Mouse (Mus musculus) testis, adult 2 months (tissue): ENCODE measurements around the gene Psmb3. TPM values are rescaled to one million over a fixed set of nuclear protein-coding genes. Genes with fewer than 3 reads are reported as not detected.
A peak's percentile ranks its signal among the peaks of the same experiment; 100 is the strongest.

Experiments
- H3K27ac ChIP-seq: fragments of 200-500 bp; 2 replicates; pipeline ENCODE4 v1.5.1; 2012; ENCODE audit warnings: low read depth, low read length; ENCODE audit not compliant: control insufficient read depth, insufficient read depth
- H3K27me3 ChIP-seq: fragments of 200-500 bp; 2 replicates; pipeline ENCODE4 v1.6.1; 2012; ENCODE audit warnings: mild to moderate bottlenecking, low read length, moderate library complexity; ENCODE audit not compliant: control insufficient read depth, insufficient read depth
- H3K36me3 ChIP-seq: fragments of 200-500 bp; 2 replicates; pipeline ENCODE4 v1.6.1; 2012; ENCODE audit warnings: mild to moderate bottlenecking, low read length; ENCODE audit not compliant: control insufficient read depth, insufficient read depth
- H3K4me1 ChIP-seq: fragments of 200-500 bp; 2 replicates; pipeline ENCODE4 v1.6.1; 2012; ENCODE audit warnings: low read length; ENCODE audit not compliant: control insufficient read depth, insufficient read depth
- H3K4me3 ChIP-seq: fragments of 200-500 bp; 2 replicates; pipeline ENCODE4 v1.5.1; 2012; ENCODE audit warnings: low read depth, mild to moderate bottlenecking, low read length, moderate library complexity, mixed read lengths; ENCODE audit not compliant: control insufficient read depth
- CTCF ChIP-seq: fragments of 200-500 bp; IDR thresholded peaks from 2 replicates; pipeline ENCODE4 v1.5.1; 2012; ENCODE audit warnings: low read depth, mild to moderate bottlenecking, inconsistent platforms, low read length, moderate library complexity; ENCODE audit not compliant: control insufficient read depth, insufficient read depth, insufficient replicate concordance
- POLR2A ChIP-seq: fragments of 200-500 bp; IDR thresholded peaks from 2 replicates; pipeline ENCODE4 v1.6.1; 2012; ENCODE audit warnings: low read depth, mild to moderate bottlenecking, inconsistent platforms, low read length, moderate library complexity; ENCODE audit not compliant: control insufficient read depth
- polyA plus RNA-seq: library from polyadenylated mRNA; depleted of rRNA; stranded (reverse); fragments of >200 nt; gene quantifications from 2 replicates; pipeline ENCODE4 v1.2.3, GENCODE M21; 2012

Psmb3 gene
- polyA plus RNA-seq, 1 experiment: 102 TPM

DNA sequence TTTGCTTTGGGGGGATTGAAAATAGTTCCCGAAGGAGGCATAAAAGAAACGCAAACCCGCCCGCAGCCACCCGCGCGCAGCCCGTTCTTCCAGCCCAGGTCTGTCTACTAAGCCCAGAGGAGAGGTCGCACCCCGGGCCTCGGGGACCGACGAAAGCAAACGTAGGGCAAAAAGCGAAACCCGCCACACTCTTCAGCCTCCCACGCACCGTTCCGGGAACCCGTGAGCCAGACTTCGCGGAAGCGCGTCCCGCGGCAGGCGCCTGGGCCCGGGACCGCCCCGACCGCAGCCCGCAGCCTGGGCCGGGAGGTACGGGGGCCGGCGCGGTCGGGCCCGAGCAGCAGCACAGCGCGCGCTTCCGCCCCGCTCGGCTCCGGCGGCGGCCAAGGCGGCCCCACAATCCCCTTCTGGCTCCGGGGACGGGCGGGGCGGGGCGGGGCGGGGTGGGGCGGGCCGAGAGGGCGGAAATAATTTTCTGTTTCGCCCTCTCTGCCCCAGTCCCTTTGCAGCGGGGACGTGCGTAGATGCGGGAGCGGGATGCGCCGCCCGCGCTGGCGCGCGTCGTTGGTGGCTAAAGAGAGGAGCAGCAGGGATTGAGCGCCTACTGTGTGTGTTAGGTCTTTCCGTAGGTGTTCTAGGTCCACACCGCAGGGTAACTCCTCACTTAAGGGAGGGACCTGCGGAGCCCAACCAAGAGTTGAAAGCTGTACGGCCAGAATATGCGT is 43.0 kb upstream of the Psmb3 start:
- H3K4me1 ChIP-seq: peaks cover 31% of the 10 kb centered on the region
- peak overlapping the region; percentile 91 for H3K4me3 ChIP-seq
- TF ChIP-seq POLR2A (no peak), CTCF (no peak)
- H3K27me3 ChIP-seq: no peaks in the 10 kb centered on the region
- peak overlapping the region; percentile 82 for H3K27ac ChIP-seq
- no peaks in the 10 kb centered on the region for H3K36me3 ChIP-seq

DNA sequence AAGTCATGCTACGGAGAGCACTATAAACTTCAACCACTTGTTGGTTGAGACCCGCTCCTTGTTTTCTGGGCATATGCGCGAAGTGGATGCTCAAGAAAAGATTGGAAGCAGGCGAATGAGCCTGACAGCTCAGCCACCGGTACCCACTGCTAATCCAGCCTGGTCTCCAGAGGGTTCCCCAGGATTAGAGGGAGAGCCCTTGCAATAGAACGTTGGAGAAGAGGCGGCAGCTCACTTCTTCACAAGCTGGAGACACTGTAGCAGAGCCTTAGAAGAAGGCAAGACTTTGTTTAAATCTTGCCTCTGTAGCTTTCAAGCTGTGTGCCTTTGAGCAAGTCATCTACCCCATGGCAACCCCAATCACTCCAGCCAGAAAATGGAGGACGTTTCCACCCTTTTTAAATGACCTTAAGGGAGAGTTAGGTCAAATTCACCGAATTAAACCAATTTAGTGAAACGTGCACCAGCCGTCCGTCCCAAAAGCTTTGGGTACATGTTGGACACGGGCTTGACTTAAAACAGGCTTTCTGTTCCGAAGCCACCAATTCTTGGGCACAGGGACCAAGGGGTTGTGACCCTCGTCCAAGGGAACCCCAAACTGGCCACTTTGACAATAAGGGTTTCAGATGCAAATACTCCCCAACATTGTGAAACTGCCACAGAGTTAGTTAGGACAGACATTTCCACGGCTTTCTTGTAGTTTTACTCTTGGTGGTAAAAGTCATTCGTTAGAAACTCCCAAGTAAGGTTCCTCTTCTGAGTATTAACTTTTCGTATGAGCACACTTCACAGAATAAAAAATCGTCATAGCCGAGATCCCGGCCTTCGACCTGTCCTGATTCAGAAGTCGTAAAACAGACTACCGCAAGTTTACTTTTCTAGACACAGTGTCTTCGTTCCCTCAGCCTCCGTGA is 42.2 kb upstream of the Psmb3 start:
- H3K4me1 ChIP-seq: peaks cover 31% of the 10 kb centered on the region
- peak overlapping the region; percentile 70 for H3K27ac ChIP-seq
- H3K4me3 ChIP-seq: peak overlapping the region; percentile 72
- TF ChIP-seq CTCF (no peak), POLR2A (no peak)
- H3K27me3 ChIP-seq: no peaks in the 10 kb centered on the region
- no peaks in the 10 kb centered on the region for H3K36me3 ChIP-seq

DNA sequence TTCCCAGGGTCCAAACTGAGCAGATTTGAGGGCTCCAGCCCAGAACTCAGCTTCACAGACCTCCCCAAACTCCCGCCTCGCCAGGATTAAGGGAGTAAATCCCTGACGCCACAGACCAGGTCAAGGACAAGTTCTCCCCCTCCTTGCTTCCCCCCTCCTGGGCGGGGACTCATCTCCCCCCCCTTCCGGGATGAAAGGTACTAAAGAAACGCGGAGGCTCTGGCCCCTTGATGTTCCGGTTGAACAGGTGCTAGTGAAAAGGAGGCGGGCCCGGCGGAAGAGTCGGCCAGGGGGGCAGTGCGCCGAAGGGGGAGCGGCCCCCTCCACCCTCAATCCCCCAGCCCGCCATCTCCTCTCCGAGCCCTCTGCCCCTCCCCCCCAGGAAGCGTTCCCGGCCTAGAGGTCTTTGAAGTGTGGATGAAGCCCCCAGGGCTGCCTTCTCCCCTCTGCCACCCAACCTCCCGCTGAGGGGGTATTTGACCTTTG is 41.5 kb upstream of the Psmb3 start:
- Histone ChIP-seq H3K36me3 (no peaks in the 10 kb centered on the region), H3K4me1 (peaks cover 31% of the 10 kb centered on the region), H3K27ac (peak overlapping the region; percentile 70), H3K27me3 (no peaks in the 10 kb centered on the region), H3K4me3 (peak overlapping the region; percentile 46)
- TF ChIP-seq POLR2A (0 out of 2 replicates have a peak, but pooled peaks have one; percentile 25), CTCF (no peak)

DNA sequence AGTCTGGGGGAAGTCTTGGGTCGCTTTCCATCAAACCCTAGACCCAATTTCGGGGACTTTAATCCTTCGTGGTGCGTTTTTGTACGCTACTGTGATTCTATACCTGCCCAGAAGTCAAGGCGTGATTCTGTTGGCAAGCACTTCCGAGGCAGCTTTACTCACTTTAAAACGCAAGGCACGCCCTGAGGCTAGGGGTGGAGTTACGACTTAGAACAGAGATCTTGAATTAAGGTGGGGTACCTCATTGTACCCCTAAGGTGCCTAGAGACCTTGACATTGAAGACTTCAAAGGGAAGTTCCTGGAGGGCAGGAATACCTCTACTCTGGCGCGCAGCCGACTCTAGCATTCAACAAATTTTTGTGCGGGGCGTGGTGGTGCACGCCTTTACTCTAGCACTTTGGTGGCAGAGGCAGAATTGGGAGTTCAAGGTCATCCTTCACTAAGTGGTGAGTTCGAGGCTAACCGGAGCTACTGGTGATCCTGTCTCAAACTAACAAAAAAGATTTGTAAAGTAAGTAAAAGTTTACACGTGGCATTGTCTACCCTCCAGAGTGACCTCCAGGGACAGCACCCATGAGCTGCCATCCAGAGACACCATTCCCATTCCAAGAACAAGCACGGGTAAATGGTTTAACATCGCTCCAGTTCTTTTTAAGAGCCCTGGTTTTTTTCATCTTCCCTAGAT is 40.8 kb upstream of the Psmb3 start:
- Histone ChIP-seq H3K4me3 (peak overlapping the region; percentile 72), H3K27me3 (no peaks in the 10 kb centered on the region), H3K4me1 (peaks cover 31% of the 10 kb centered on the region), H3K36me3 (no peaks in the 10 kb centered on the region), H3K27ac (peak overlapping the region; percentile 55)
- TF ChIP-seq CTCF: no peak
- no peak for TF ChIP-seq POLR2A

DNA sequence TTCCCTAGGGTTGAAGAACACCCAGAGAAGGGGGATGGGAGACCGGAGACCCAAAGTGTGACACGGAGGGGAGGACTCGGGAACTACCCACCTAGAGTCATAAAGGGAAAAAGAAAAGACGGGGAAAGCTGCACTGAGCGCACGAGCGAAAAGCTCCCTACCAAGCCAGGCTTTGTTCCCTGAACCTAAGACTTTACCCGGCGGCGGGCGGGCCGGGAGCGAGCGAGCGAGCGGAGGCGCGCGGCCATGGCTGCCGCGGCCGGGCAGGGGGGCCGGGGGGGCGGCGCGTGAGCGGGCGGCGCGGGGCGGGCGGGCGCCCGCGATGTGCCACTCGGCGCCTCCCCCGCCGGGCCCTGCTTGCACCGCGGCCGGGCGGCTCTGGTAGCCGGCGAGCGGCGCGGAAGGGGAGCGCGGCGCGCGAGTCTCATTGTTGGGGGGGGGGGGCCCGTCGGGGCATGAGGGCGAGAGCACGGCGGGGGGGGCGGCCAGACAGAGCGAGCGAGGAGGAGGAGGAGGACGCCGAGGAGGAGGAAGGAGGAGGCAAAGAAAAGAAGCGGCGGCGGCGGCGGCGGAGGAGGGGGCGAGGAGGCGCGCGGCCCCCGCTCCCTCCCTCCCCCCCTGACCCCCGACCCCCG is 40.2 kb upstream of the Psmb3 start, which contains the start of gene Mllt6:
Gene Mllt6, plus strand, starts transcription at position 522 of the 635 bp plus-strand sequence.
- peak within 1 kb of the TSS; percentile 55 for H3K27ac ChIP-seq
- no peaks in the 10 kb centered on the region for H3K27me3 ChIP-seq
- no peak for TF ChIP-seq POLR2A
- no peak for TF ChIP-seq CTCF
- peak within 1 kb of the TSS; percentile 72 for H3K4me3 ChIP-seq
- no peaks in the 10 kb centered on the region for H3K36me3 ChIP-seq
- H3K4me1 ChIP-seq: peaks cover 31% of the 10 kb centered on the region

DNA sequence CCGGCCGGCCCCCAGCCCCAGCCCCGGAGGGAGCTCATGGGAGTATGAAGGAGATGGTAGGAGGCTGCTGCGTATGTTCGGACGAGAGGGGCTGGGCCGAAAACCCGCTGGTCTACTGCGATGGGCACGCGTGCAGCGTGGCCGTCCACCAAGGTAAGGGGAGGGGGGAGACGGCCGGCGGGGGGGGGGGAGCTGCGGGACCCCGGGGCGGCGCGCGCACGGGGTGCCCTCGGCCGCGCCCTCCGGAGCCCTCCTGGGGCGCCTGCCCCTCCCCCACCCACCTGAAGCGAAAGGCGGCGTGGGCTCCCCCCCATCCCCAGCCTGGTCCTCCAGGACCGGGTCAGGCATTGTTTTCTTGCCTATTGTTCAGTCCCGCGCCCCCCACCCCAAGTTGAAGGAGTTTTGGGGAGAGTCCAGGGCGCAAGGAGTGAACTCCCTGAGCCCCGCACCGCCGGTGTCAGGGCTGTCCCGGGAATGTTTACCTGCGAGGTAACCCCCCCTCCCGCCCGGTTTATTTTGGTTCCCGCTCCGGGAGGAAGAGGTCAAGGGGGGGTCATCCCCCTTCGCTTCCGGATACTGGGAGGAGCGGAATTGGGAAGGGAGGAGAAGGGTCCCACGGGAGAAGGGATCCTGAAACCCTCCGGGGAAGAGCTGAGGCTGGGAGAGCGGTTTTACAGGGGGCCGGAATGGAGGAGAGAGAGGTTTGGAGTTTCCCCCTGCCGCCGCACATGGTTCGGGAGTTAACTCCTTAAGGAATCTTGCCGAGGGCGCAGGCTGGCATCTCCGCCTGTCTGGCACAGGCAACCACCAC is 39.5 kb upstream of the Psmb3 start:
- H3K4me3 ChIP-seq: peak overlapping the region; percentile 71
- peaks cover 31% of the 10 kb centered on the region for H3K4me1 ChIP-seq
- H3K27me3 ChIP-seq: no peaks in the 10 kb centered on the region
- no peaks in the 10 kb centered on the region for H3K36me3 ChIP-seq
- no peak for TF ChIP-seq POLR2A
- no peak for TF ChIP-seq CTCF
- no peak overlapping the region for H3K27ac ChIP-seq
